Mouse (Mus musculus) embryo, embryonic 9.5 days (tissue): Measurements from ENCODE around the gene Acat1.

Experiments used
- DNase-seq: peaks from one replicate; pipeline ENCODE4 v3.0.0-alpha.2; 2017; ENCODE audit errors: extremely low spot score

The Acat1 gene

GRCm38 (mm10) chr9:53535416-53536320, 74.5 kb downstream of the Acat1 start:
- peak; percentile 20 for DNase-seq
